Mouse (Mus musculus) brain, embryonic 14.5 days (tissue): Measurements from ENCODE around the gene Rbm20.

Experiments
- CTCF ChIP-seq: fragments of 200-500 bp; IDR thresholded peaks from 2 replicates; pipeline ENCODE4 v1.5.1; 2012; ENCODE audit warnings: inconsistent platforms, mild to moderate bottlenecking, moderate library complexity, borderline replicate concordance; ENCODE audit not compliant: insufficient read depth, insufficient read length; ENCODE audit errors: extremely low read depth
- POLR2A ChIP-seq: fragments of 200-500 bp; IDR thresholded peaks from 2 replicates; pipeline ENCODE4 v1.6.1; 2012; ENCODE audit warnings: mild to moderate bottlenecking, inconsistent platforms, borderline replicate concordance; ENCODE audit not compliant: poor library complexity, insufficient read depth, insufficient read length, severe bottlenecking; ENCODE audit errors: extremely low read depth

GRCm38 (mm10) chr19:53856794-53857193 lies 179.7 kb downstream of the Rbm20 start:
- TF ChIP-seq POLR2A (no peak), CTCF (no peak)
